Mouse (Mus musculus) ZHBTc4 (cell line): ENCODE measurements at regions not wholly inside any gene's neighbourhood (a gene's known extent, or its start where the extent isn't known, plus 50 kb on each side); places are given as distances from the start of the nearest gene placed in this dataset.

Experiments used
- DNase-seq: peaks from one replicate; pipeline ENCODE4 v3.0.0-alpha.2; 2011; ENCODE audit warnings: low read depth, low spot score

DNA sequence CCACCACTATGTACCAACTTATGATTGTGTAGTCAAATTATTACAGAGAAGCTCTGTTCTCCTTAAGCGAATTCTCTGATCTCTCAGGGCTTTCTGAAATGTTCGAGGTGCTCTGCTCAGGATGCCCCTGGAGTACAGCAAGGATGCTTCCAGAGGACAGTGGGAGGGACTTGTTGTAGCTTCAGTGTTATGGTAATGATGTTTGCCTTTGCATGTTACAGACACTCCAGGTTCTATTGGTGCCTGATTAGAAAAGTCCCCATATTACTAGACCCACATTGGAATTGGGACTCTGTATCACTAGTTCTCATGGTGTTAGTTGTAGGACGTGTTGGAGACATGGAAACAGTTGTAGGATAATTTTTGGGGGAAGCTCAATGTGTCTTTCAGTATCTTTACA lies 96.0 kb downstream of the Epdr1 start:
- DNase-seq: peak; percentile 78

DNA sequence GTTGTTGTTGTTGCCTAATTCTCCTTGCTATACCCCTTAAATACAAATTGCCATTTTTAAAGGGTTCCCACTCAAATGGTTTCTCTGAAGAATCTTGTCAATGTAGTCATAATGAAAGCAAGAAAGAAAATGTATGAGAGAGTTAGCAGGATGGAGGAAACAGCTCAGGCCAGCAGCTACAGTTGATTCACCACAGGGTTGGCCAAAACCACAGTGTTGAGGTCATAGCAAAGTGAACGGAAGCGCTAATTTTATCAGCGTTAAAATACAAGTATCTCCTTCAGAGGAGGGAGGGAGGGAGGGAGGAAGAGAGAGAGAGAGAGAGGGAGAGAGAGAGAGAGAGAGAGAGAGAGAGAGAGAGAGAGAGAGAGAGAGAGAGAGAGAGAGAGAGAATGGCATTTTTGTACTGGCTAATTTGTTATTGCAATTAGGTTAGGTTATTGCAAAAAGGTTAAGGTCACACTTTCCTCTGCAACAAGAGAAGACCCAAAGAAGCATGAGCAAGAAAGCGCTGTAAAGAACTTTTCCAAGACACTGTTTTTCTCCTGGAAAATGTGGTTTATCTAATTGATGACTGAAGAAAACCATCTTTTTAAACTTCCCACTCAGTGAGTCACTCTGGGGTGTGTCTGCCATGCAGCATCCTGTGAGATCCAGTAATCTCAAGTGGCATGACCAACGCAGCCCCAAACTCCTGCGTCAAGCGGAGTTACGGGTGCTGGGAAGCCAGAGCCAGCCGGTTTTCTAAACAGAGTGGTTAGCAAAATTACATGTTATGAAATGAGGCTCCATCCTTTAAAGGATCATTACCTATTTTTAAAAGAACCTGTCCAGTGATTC lies 101.6 kb downstream of the Epdr1 start:
- DNase-seq: no peak

DNA sequence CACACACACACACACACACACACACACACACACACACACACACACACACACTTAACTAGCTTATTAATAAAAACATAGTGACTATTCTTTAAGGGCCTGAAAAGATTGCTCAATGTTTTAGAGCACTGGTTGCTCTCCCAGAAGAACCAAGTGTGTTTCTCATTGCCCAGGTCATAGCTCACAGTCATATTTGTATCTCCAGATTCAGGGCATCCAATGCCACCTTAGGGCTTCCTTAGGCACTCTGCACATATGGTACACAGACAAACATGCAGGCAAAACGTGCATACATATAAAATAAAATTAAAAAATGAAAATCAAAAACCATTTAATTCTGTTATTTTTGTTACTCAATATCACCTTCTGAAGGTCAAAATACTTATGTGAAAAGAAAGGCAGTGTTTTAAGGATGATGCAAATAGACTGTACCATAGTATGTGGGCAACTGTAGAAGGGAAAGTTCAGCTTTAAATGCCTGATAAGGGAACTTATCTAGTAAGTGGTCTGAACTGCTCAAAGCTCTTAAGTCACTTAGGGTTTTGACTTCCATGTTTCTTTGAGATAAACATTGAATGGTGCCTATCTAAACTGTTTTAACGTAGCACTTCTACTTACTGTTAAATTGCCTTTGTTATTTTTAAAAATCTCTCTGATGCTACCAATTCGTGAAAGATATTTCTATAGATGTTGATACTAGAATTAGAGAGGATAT lies 104.7 kb downstream of the Epdr1 start:
- DNase-seq: no peak

DNA sequence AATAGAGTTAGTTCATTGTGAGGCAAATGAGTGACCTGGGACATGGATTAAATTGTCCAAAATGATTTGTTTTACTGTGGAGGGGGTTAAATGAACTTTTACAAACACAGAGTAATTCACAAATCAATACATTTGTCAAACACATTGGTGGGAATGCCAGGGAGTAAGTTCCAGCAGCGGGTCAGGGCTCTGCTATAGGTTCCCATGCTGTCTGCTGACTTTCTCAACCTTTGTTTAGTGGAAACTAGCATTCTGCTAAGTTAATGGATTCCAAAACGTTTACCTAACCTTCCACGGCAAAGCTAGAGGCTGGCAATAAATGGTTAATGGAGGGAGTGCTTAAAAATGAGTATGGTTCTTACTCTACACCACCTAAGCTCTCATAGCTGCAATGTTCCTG lies 110.9 kb upstream of the Stard3nl start:
- no peak for DNase-seq

DNA sequence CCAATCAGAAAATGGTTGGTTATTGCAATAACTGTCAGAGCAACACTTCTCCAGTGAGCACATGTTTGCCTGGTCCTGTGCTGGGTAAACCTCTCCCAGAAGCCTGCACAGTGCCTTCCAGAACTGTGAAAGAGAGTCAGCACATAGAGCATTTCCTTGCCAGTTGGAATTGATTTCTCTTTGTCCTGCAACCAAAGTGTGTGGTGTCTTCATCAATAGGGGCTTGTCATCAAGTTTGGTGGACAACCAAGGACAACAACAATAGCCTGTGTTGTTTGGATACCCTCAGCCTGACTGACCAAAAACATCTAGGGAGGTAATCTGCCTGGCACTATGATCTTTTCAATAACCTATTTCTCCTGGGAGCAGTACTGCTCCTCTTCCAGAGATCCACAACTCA lies 108.6 kb upstream of the Stard3nl start:
- no peak for DNase-seq

DNA sequence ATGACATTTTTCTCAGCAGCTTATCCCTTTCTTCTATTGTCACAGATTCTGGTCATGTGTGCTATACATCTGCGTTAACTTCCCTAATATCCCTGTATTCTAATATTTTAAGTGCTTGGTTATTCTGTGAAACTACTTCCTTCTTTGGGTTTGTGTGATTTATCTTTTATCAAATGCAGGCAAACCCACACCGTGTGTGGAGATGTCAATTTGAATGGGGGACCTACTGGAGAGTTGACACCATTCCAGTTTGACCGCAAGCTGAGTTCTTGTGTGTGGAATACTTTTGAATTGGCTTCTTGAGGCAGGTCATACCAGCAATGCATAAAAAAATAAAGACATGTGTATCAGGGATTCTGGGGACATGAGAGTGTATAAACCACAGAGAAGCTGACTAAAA lies 86.6 kb upstream of the Stard3nl start:
- DNase-seq: no peak

DNA sequence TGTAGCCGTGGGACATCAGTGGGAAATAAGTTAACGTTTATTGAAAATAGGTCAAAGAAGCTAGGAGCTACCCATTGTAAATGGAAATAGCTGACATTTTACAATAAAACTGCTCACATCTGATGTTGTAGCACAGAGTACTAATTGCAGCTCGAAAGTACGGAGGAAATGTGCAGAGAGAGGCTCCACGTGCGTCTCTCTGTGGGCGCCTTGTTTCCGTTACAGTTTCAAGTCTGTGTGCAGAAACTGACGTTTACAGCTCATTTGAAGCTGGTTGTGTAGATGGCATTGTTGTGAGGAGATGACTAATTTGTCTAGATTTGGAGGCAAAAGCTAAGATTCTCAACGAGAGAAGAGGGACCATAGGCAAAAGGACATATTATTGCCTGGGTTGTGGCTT lies 78.4 kb upstream of the Stard3nl start:
- no peak for DNase-seq

DNA sequence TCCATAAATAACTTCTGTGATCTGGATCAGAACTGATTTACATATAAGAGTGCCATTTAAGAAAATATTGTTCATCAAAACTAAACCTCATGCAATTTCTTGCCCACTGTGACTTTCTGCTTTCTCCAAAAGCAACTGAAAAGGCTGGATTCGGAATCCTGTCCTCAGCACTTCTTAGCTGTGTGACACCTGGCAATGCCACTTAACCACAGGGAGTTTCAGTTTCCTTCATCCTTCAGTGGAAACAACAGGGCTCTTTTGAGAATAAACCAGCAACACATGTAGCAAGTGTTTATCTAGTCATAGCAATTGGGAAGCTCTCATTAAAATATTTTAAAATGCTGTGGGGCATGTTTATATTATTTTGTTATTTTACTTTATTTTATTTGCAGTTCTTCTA lies 75.1 kb upstream of the Stard3nl start:
- DNase-seq: no peak

DNA sequence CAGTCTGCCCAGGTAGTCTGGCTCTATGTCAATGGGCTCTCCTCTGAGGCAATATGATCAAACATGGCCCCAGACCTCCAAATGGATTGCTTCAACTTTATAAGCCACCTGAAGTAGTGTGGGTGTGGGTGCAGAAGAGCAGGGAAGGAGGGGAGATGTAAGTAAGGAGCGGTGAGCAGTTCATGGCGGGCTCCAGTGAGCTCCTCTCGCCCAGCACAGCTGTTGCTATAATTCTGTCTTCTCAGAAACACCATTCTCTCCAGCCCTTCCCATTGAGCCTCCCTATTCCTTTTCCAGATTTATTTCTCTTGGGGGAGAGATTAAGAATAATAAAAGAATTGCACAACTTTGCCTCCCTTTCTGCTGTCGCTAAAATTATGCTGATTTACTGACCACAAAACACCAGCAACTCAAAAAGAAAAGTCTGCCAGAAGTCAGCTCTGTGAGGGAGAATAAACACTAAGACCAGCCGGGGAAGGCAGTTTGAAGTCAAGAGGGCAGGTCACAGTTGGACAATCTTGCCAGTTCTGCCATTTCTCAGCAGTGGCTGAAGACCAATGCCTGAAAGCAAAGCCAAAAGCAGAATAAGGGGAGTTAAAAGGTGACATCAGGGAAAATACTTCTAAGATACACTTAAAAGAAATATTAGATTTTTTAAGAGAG lies 71.3 kb upstream of the Stard3nl start:
- DNase-seq: no peak

DNA sequence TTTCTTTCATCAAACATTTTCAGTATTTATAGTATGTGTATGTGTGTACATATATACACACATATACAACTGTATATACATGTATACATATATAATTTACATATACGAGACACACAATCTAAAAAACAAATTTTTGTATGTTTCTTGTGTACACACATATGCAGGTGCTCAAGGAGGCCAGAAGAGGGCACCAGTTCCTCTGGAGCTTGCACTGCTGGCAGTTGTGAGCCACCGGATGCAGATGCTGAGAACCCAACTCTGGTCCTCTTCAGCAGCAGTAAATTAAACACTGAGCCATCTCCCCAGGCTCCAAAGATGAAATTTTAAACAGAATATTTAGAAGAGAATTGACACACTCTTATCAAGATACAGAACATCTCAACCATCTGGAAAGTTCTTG lies 67.4 kb upstream of the Stard3nl start:
- peak; percentile 30 for DNase-seq

DNA sequence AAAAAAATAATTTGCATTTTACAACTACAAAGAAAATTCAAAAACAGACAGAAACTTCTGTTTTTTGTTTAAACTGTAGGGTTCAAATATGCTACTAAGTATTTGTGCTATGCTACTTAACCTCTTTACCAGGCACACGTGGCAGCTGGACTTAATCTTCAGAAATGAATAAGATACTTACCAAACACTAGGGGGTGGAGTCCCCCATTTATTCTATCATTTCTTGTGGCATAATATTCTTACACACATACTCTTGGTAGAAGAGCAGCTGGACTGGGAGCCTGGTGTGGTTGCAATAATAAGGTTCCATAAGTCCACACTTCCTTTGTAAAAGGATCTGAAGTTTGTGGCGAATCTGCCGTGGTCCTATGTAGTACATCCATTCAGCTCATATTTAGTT lies 53.8 kb upstream of the Stard3nl start:
- DNase-seq: no peak
